Mouse (Mus musculus): ENCODE data around the gene Irf2. TPM values are rescaled to one million over a fixed set of nuclear protein-coding genes. Genes with fewer than 3 reads are reported as not detected.

The Irf2 gene
- total RNA-seq (2014; rRNA removed) (3.3 and 4.0 TPM in 2 replicates), polyA plus RNA-seq (2015; fragmentation: Nextera tagmentation; extraction: Ambion mirVana) (9.5 and 9.7 TPM in 2 replicates)

GRCm38 (mm10) chr8:46739003-46739949 is at the start of gene Irf2:
Gene Irf2 (plus strand): TSS chr8:46739732.
- Histone ChIP-seq H3K27me3 (ENCODE audit: insufficient read depth, low read length) (no peaks in the 10 kb centered on the region), H3K9me3 (ENCODE audit: low read length) (no peaks in the 10 kb centered on the region), H3K9ac (replicated peaks; ENCODE audit: low read length, poor library complexity, severe bottlenecking) (peak within 1 kb of the TSS; percentile 96), H3K4me2 (ENCODE audit: low read depth, low read length, poor library complexity, severe bottlenecking) (peak within 1 kb of the TSS; percentile 87), H3K27ac (ENCODE audit: low read depth, low read length) (peak within 1 kb of the TSS; percentile 90), H3K36me3 (ENCODE audit: insufficient read depth, low read length) (no peaks in the 10 kb centered on the region), H3K4me1 (ENCODE audit: insufficient read depth, low read length) (no peaks in the 10 kb centered on the region), H3K4me3 (ENCODE audit: low read depth, low read length) (peak within 1 kb of the TSS; percentile 91)
- peak; percentile 59 for ATAC-seq (ENCODE audit: low FRiP score)
- TF ChIP-seq CTCF (IDR thresholded peaks at IDR 0.05): peak; percentile 1; the same call in 1 of the 2 replicates
- DNase-seq (ENCODE audit: low spot score): peak; percentile 81
- WGBS: under 1% methylated on average over 43 of the region's 51 CpGs

GRCm38 (mm10) chr8:46690111-46690510 is 49.4 kb upstream of the Irf2 start:
- WGBS: 27% methylated on average over 5 of the region's 5 CpGs
- Histone ChIP-seq H3K4me2 (ENCODE audit: low read depth, low read length, poor library complexity, severe bottlenecking) (no peak overlapping the region), H3K27me3 (ENCODE audit: insufficient read depth, low read length) (no peaks in the 10 kb centered on the region), H3K9me3 (ENCODE audit: low read length) (no peaks in the 10 kb centered on the region), H3K36me3 (ENCODE audit: insufficient read depth, low read length) (no peaks in the 10 kb centered on the region), H3K9ac (replicated peaks; ENCODE audit: low read length, poor library complexity, severe bottlenecking) (no peak overlapping the region), H3K27ac (ENCODE audit: low read depth, low read length) (no peak overlapping the region), H3K4me3 (ENCODE audit: low read depth, low read length) (no peak overlapping the region), H3K4me1 (ENCODE audit: insufficient read depth, low read length) (no peaks in the 10 kb centered on the region)
- no peak for TF ChIP-seq CTCF (IDR thresholded peaks at IDR 0.05)
- DNase-seq (ENCODE audit: low spot score) (no peak), ATAC-seq (ENCODE audit: low FRiP score) (no peak)

- Histone ChIP-seq H3K4me2 (ENCODE audit: low read depth, low read length, poor library complexity, severe bottlenecking) (no peak overlapping the region), H3K27ac (ENCODE audit: low read depth, low read length) (no peak overlapping the region), H3K9ac (replicated peaks; ENCODE audit: low read length, poor library complexity, severe bottlenecking) (no peak overlapping the region), H3K4me1 (ENCODE audit: insufficient read depth, low read length) (no peaks in the 10 kb centered on the region), H3K27me3 (ENCODE audit: insufficient read depth, low read length) (no peaks in the 10 kb centered on the region), H3K36me3 (ENCODE audit: insufficient read depth, low read length) (no peaks in the 10 kb centered on the region), H3K4me3 (ENCODE audit: low read depth, low read length) (no peak overlapping the region), H3K9me3 (ENCODE audit: low read length) (no peaks in the 10 kb centered on the region)
- ATAC-seq (ENCODE audit: low FRiP score) (no peak), DNase-seq (ENCODE audit: low spot score) (no peak)
- no peak for TF ChIP-seq CTCF (IDR thresholded peaks at IDR 0.05)
- 80% methylated on average over 5 of the region's 5 CpGs for WGBS
Observed at GRCm38 (mm10) chr8:46690581-46690980, 49.0 kb upstream of the Irf2 start.

GRCm38 (mm10) chr8:46691360-46691759 is 48.2 kb upstream of the Irf2 start:
- ATAC-seq (ENCODE audit: low FRiP score) (no peak), DNase-seq (ENCODE audit: low spot score) (no peak)
- Histone ChIP-seq H3K9ac (replicated peaks; ENCODE audit: low read length, poor library complexity, severe bottlenecking) (no peak overlapping the region), H3K9me3 (ENCODE audit: low read length) (no peaks in the 10 kb centered on the region), H3K4me1 (ENCODE audit: insufficient read depth, low read length) (no peaks in the 10 kb centered on the region), H3K27me3 (ENCODE audit: insufficient read depth, low read length) (no peaks in the 10 kb centered on the region), H3K4me2 (ENCODE audit: low read depth, low read length, poor library complexity, severe bottlenecking) (no peak overlapping the region), H3K27ac (ENCODE audit: low read depth, low read length) (no peak overlapping the region), H3K36me3 (ENCODE audit: insufficient read depth, low read length) (no peaks in the 10 kb centered on the region), H3K4me3 (ENCODE audit: low read depth, low read length) (no peak overlapping the region)
- 71% methylated on average over 7 of the region's 7 CpGs for whole genome bisulfite sequencing
- no peak for TF ChIP-seq CTCF (IDR thresholded peaks at IDR 0.05)

DNA sequence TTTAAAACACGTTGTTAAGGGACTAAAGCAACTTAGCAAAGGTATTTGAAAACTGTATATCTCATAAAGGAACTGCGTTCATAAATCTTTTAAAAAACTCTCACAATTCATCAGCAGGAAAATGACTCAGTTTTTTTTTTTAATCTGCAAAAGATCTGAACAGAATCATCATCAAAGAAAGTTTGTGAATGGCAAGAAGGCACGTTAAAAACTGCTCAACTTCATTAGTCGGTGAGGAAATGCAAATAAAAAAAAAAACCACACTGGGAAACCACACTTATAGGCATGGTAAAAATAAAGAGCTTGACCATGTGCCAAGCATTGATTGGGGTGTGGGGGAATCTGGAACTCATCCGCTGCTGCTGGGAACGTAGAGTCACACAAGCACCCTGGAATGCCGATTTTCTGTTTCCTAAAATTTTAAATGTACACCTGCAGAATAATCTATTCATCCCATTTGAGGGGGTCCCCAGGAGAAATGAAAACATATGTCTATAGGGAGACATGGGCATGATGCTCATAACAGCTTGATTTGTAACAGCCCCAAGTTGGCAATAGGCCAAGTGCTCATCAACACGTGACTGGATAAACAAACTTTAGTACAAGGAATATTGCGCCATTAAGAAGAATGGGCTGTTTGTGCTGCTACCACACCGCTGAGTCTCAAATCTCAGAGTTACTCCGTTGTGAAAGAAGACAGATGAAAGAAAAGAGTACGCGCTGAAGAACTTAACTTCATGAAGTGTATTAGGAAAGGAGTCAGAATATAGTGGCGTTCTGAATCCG is 43.1 kb upstream of the Irf2 start:
- Histone ChIP-seq H3K27me3 (ENCODE audit: insufficient read depth, low read length) (no peaks in the 10 kb centered on the region), H3K27ac (ENCODE audit: low read depth, low read length) (no peak overlapping the region), H3K4me1 (ENCODE audit: insufficient read depth, low read length) (no peaks in the 10 kb centered on the region), H3K4me3 (ENCODE audit: low read depth, low read length) (no peak overlapping the region), H3K9ac (replicated peaks; ENCODE audit: low read length, poor library complexity, severe bottlenecking) (no peak overlapping the region), H3K36me3 (ENCODE audit: insufficient read depth, low read length) (no peaks in the 10 kb centered on the region), H3K4me2 (ENCODE audit: low read depth, low read length, poor library complexity, severe bottlenecking) (no peak overlapping the region), H3K9me3 (ENCODE audit: low read length) (no peaks in the 10 kb centered on the region)
- TF ChIP-seq CTCF (IDR thresholded peaks at IDR 0.05): no peak
- 60% methylated on average over 15 of the region's 15 CpGs for WGBS
- DNase-seq (ENCODE audit: low spot score): peak; percentile 38
- no peak for ATAC-seq (ENCODE audit: low FRiP score)

All from midbrain, postnatal 0 days (tissue).